Mouse (Mus musculus) lung, embryonic 15.5 days (tissue): Measurements from ENCODE around the gene 1700018F24Rik. TPM values are rescaled to one million over a fixed set of nuclear protein-coding genes. Genes with fewer than 3 reads are reported as not detected.
A peak's percentile ranks its signal among the peaks of the same experiment; 100 is the strongest.

ENCODE experiments used
- ATAC-seq: fragments of 200-750 bp; cut with Nextera tagmentation; 2 replicates; pipeline ENCODE4 v1.8.0; 2017; ENCODE audit warnings: moderate number of reproducible peaks, borderline replicate concordance; ENCODE audit not compliant: low FRiP score, low TSS enrichment; ENCODE audit errors: extremely low read depth
- H3K27ac ChIP-seq: fragments of 300-500 bp; sonication (generic); 2 replicates; pipeline ENCODE4 v1.5.1; 2015; ENCODE audit warnings: moderate library complexity, mild to moderate bottlenecking, inconsistent platforms
- H3K27me3 ChIP-seq: fragments of 300-500 bp; sonication (generic); 2 replicates; pipeline ENCODE4 v1.6.1; 2015; ENCODE audit warnings: inconsistent platforms
- H3K36me3 ChIP-seq: fragments of 300-500 bp; sonication (generic); 2 replicates; pipeline ENCODE4 v1.6.1; 2015; ENCODE audit warnings: inconsistent platforms
- H3K4me1 ChIP-seq: fragments of 300-500 bp; sonication (generic); 2 replicates; pipeline ENCODE4 v1.6.1; 2015; ENCODE audit warnings: inconsistent platforms
- H3K4me2 ChIP-seq: fragments of 300-500 bp; sonication (generic); 2 replicates; pipeline ENCODE4 v1.6.1; 2015; ENCODE audit warnings: inconsistent platforms, mild to moderate bottlenecking, moderate library complexity
- H3K4me3 ChIP-seq: fragments of 300-500 bp; sonication (generic); 2 replicates; pipeline ENCODE4 v1.5.1; 2015; ENCODE audit warnings: mild to moderate bottlenecking, inconsistent platforms
- H3K9ac ChIP-seq: fragments of 300-500 bp; sonication (generic); 2 replicates; pipeline ENCODE4 v1.6.1; 2015; ENCODE audit warnings: inconsistent platforms
- H3K9me3 ChIP-seq: fragments of 300-500 bp; sonication (generic); 2 replicates; pipeline ENCODE4 v1.6.1; 2016; ENCODE audit warnings: inconsistent platforms
- WGBS: fragments of 180-500 bp; shearing (Covaris S2); methylation state at CpG from one replicate; pipeline ENCODE4 v1.1.7; 2015; 5-methylcytosine and 5-hydroxymethylcytosine counted together
- polyA plus RNA-seq: library from polyadenylated mRNA; unstranded; fragments of >200 nt; fragmentation: Nextera tagmentation; extraction: Ambion mirVana; gene quantifications from 2 replicates; pipeline ENCODE4 v1.2.1, GENCODE M21; 2015

Gene 1700018F24Rik
- polyA plus RNA-seq, 1 experiment from 2014 or later, result 0.14 TPM

GRCm38 (mm10) chr5:145083632-145084451 is 41.1 kb downstream of the 1700018F24Rik start, which contains the start of the genes Arpc1a and Kpna7:
TSS of gene Arpc1a (plus strand) at chr5:145083830.
TSS of gene Kpna7 (minus strand) at chr5:145084030.
- Histone ChIP-seq H3K4me2 (peak within 1 kb of the TSS; percentile 82), H3K36me3 (0 out of 2 replicates have a peak, but pooled peaks cover 13% of the 10 kb centered on the region), H3K9me3 (no peaks in the 10 kb centered on the region), H3K4me1 (peaks cover 9% of the 10 kb centered on the region), H3K27ac (peak within 1 kb of the TSS; percentile 56; the same call in 1 of the 2 replicates), H3K4me3 (peak within 1 kb of the TSS; percentile 92), H3K27me3 (no peaks in the 10 kb centered on the region), H3K9ac (peak within 1 kb of the TSS; percentile 87)
- peak; percentile 96 for ATAC-seq
- under 1% methylated on average over 54 of the region's 54 CpGs for WGBS

GRCm38 (mm10) chr5:145084822-145085221 is 42.0 kb downstream of the 1700018F24Rik start:
- Histone ChIP-seq H3K4me1 (peaks cover 9% of the 10 kb centered on the region), H3K9me3 (no peaks in the 10 kb centered on the region), H3K36me3 (0 out of 2 replicates have a peak, but pooled peaks cover 14% of the 10 kb centered on the region), H3K4me2 (peak overlapping the region; percentile 82), H3K4me3 (peak overlapping the region; percentile 92), H3K27ac (no peak overlapping the region), H3K9ac (peak overlapping the region; percentile 87), H3K27me3 (no peaks in the 10 kb centered on the region)
- WGBS, result 52% methylated on average over 2 of the region's 2 CpGs
- ATAC-seq, result no peak

GRCm38 (mm10) chr5:145088186-145088585 is 45.4 kb downstream of the 1700018F24Rik start:
- no peak for ATAC-seq
- no peak overlapping the region for H3K27ac ChIP-seq
- no peaks in the 10 kb centered on the region for H3K27me3 ChIP-seq
- H3K4me2 ChIP-seq, result no peak overlapping the region
- WGBS, result 95% methylated on average over 2 of the region's 2 CpGs
- H3K36me3 ChIP-seq, result peaks cover 33% of the 10 kb centered on the region
- H3K9me3 ChIP-seq, result no peaks in the 10 kb centered on the region
- no peak overlapping the region for H3K9ac ChIP-seq
- no peak overlapping the region for H3K4me3 ChIP-seq
- peaks cover 9% of the 10 kb centered on the region for H3K4me1 ChIP-seq

- Histone ChIP-seq H3K4me2 (no peak overlapping the region), H3K27ac (no peak overlapping the region), H3K36me3 (peaks cover 49% of the 10 kb centered on the region), H3K4me3 (no peak overlapping the region), H3K27me3 (no peaks in the 10 kb centered on the region), H3K9ac (no peak overlapping the region), H3K9me3 (no peaks in the 10 kb centered on the region), H3K4me1 (peaks cover 2% of the 10 kb centered on the region)
- 85% methylated on average over 3 of the region's 3 CpGs for WGBS
- ATAC-seq, result no peak
Measured at GRCm38 (mm10) chr5:145089878-145090277, 47.1 kb downstream of the 1700018F24Rik start.

Other genes with a start within 250 kb of the 1700018F24Rik start
- 18.5 and 20.2 TPM in 2 replicates for gene Smurf1, start 77.1 kb upstream of the 1700018F24Rik start, polyA plus RNA-seq
- not detected in 2 replicates for gene Gm4871, start 10.2 kb upstream of the 1700018F24Rik start, polyA plus RNA-seq
- gene Arpc1a, start 40.8 kb downstream of the 1700018F24Rik start, polyA plus RNA-seq, result 146 and 150 TPM in 2 replicates
- not detected in 2 replicates for gene Kpna7, start 41.0 kb downstream of the 1700018F24Rik start, polyA plus RNA-seq
- 359 and 378 TPM in 2 replicates for gene Arpc1b, start 71.2 kb downstream of the 1700018F24Rik start, polyA plus RNA-seq
- gene Pdap1, start 97.2 kb downstream of the 1700018F24Rik start, polyA plus RNA-seq, result 79.2 and 81.1 TPM in 2 replicates
- 187 and 190 TPM in 2 replicates for gene Bud31, start 97.4 kb downstream of the 1700018F24Rik start, polyA plus RNA-seq
- gene Ptcd1, start 124.1 kb downstream of the 1700018F24Rik start, polyA plus RNA-seq, result 15.6 and 16.9 TPM in 2 replicates
- 55.0 and 56.2 TPM in 2 replicates for gene Cpsf4, start 124.2 kb downstream of the 1700018F24Rik start, polyA plus RNA-seq
- gene Atp5j2, start 149.1 kb downstream of the 1700018F24Rik start, polyA plus RNA-seq, result 691 and 724 TPM in 2 replicates
- gene Zkscan14, start 158.9 kb downstream of the 1700018F24Rik start, polyA plus RNA-seq, result 7.6 and 9.8 TPM in 2 replicates
- gene Zkscan5, start 161.6 kb downstream of the 1700018F24Rik start, polyA plus RNA-seq, result 12.4 and 14.1 TPM in 2 replicates
- gene Zfp655, start 188.7 kb downstream of the 1700018F24Rik start, polyA plus RNA-seq, result 30.3 and 32.2 TPM in 2 replicates
- gene Zscan25, start 237.5 kb downstream of the 1700018F24Rik start, polyA plus RNA-seq, result 0.47 and 0.58 TPM in 2 replicates